Mouse (Mus musculus) kidney, postnatal 14 days (tissue): ENCODE measurements around the gene Ddr2.
"Not testable (repeated sequence)": the region's sequence is repeated elsewhere in the genome, so short reads cannot be mapped to it uniquely, and the experiment has no call there.

Experiments
- DNase-seq: peaks from one replicate; pipeline ENCODE4 v3.0.0; 2022; ENCODE audit warnings: mixed read lengths

The Ddr2 gene

DNA sequence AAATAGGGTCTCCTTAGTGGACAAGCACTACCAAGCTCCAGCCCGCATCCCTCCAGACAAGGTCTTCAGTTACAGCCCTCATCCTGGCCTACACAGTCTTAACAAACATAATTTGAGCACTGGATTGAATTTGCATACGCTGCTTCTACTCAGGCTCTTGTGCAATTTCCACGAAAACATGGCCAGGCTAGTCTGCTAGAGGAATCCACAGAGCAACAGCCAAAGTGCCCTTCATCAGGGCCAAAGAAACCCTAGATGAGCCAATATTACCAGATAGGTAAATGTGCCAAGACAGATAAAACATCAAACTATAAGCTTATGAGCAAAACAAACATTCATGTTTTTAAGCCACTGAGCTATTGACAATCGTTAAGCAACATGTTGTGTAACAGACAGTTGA is 75.6 kb downstream of the Ddr2 start:
- DNase-seq, result no peak

DNA sequence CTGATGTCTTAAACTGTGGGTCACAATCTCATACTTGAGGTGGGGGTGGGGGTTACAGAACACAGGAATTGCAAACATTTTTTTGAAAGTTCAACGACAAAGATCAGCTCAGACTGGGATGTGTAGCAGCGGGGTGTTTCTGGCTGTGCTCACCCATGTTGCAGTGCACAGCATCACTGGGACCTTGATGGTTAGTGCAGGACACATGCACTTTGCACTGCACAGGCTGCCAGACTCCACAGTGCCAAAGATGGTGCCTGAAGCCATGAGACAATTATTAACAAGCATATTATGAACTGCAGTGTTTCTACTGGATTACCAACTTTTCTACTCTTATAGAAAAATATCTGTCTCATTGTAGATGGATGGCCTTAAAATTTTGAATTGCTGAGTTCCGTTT is 78.9 kb downstream of the Ddr2 start:
- DNase-seq, result no peak

DNA sequence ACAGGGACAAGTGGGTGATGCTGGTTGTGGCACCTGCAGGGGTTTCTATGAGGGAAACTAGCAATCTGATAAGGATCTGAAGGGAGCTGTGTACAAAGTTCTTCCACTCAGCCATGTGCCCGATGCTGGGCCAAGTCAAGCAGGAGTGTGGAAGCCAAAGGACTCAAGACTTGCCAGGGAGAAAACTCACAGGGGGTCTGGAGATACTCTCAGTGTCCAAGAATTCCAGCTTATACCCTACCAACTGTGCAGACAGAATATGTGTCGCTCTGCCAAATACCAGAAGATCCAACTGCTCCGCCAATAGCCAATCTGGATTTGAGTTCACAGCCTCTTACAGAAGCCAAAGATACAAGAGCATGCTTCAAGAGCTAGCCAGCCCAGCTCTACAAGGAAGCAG is 95.8 kb downstream of the Ddr2 start:
- DNase-seq, result no peak

DNA sequence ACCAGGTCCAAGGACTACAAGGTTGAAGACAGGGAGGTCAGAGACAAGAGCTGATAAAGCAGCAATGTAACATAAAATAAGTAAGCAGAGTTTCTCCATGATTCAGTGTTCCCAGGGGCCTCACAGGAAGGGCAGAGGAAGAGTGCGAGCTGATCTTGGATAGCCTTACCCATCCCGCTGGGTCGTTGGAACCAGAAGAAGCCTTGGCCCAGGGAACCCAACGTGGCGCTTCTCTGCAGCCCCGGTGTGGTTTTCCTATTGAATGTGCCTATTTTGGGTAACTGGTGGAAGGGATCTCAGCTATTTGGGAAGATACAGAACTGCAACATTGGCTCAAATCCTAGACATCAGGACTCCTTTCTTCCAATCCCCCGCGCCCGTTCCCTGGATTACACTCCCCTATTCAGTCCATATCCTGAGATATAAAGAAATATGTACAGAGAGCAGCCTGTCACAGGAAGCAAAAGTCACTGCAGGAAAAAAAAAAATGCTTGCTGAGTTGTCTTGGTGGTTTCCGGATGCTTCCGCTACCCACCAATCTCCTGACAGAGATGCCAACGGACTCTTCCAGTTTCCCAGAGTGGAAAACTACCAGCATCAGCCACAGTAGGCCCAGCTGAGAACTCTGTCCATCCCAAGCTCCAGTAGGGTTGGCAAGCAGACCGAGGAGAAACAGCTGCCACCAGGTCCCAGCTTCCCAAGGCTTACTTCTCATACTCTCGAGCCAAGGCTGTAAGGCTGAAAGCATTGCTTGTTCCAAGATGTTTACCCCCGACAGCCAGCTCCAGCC is 99.7 kb downstream of the Ddr2 start:
- DNase-seq, result peak; percentile 65

DNA sequence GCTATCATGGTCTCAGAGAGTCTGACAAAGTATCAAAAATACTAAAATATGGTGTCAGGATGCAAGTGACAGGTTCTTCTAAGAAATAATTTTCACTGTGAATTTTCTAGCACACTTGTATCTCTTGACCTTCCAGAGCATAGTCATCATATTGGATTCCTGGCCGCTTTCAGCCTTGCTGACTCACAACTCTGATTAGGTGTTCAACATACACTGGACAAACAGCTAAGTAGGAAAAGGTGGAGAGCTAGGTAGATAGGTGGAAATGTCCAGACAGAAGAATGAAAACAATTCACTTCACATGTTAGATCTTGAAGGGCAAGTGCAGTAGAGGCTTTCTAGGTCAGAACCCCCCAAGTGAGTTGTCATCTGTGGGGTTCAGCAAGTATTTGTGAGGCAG is 101.3 kb downstream of the Ddr2 start:
- no peak for DNase-seq

DNA sequence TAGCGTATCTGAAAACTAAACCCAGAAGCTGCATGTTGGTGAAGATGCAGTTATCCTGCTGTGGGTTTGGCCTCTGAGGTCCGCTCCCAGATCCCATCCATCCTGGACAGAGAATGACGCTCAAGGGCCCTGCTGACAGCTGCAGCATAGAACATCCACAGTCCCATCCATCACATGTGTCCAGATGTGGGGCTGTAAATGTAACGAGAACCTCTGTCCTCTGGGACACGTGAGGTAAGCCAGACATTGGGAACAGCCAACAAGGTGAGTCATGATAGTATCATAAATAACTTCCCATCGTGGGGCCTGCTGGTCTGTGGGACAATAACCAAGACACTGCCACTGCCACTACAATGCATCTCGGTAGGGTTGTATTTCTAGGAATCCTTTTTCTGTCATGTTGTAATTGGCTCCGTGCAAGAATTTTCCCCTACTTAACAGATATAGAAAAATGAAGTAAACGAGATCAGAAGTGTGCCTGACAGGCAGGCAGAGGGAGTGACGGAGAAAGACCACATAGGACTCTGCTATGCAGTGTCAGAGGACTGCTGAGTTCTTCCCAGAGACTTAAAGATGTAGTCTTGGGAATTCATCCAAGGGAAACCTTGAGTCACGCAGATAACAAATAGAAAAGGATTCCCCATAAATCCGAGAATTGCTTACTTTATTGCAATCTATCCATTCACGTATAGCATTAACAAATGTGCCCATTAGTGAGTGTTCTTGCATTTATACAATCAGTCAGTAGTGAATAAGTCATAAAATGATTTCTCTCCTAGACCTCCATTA is 101.9 kb downstream of the Ddr2 start:
- DNase-seq, result no peak

DNA sequence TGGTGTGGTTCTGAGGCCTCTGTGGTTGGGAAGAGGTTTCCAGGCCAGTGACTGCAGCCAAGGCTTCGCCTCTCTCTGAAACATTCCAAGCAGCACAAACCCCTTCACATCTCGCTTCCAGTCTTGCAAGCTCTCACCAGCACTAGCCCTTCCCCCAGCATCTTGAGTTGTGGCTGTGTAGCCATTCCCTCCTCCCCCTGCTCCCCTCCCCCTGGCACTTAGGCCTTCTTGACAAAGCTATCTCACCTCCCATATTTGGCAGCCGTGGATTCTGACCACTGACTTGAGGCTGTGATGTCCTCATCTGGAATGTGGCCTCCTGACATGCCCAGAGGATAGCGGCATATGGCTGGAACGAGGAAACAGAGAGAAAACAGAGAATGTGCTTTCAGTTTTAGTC is 104.0 kb downstream of the Ddr2 start:
- DNase-seq, result peak; percentile 55

DNA sequence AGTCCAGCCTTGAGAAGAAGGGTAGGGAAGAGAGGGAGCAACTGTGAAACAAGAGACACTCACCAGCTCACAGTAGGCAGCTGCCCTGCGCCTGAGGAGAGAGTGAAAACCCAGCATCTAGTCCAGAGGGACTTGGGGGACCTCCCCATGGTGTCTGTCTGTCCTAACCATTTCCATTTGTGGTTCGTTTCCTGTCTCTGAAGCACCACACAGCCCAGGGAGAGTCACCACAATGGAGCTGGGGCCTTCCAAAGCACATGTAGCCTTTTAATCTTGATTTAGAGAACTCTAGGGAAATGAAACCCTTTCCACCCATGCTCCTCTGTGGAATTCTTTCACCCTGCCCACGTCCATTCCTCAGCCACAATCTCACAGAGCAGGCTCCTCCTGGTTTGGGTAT is 105.3 kb downstream of the Ddr2 start:
- DNase-seq, result no peak

DNA sequence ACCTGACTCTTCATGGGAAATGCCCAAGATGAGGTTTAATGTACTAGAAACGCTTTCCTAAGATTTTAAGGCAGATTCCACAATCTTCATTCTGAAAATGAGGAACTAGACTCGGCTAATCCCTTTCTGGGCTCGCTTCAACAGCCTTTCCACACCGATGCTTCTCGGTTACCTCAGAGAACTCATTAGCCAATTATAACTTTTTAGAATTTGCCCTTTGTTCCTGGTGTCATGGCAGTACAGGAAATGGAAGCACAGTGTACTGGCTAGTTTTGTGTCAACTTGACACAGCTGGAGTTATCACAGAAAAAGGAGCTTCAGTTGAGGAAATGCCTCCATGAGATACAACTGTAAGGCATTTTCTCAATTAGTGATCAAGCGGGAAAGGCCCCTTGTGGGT is 116.7 kb downstream of the Ddr2 start:
- DNase-seq, result not testable (repeated sequence)

DNA sequence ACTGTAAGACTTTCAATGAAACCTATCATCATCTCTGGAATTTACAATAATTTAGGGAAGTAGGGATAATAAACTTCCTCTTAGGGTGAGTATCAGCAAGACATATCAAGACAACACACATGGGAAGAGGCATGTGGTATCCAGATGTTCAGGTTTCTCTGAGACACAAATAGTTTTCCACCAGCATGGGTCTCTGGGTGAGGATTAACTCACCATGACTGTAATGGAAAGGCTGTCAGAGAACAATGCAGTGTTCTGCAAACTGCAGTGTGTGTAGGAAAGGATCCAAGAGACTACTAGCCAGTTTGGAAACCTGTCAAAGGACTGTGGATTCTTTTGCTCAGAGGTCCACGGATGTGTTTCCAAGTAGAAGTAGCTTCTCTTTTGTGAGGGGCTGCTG is 124.4 kb downstream of the Ddr2 start:
- no peak for DNase-seq

DNA sequence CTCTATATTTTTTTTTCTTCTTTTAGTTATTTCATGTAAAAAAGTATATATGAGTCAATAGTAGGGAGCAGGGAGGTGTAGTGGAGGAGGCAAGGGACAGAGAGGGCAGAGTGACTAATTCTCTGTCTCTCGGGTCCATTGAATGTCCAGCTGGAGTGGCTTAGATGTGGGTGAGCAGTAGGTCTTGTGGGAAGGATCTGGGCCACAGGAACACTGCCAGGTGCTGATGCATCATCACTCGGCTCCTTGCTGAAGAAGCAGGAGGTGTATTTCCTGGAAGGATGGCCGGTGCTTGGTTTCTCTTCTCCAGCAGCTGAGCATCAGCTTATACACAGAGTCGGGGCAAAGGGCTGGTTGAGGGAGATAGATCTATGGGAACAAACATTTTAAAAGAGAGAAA is 132.9 kb downstream of the Ddr2 start:
- DNase-seq, result no peak

DNA sequence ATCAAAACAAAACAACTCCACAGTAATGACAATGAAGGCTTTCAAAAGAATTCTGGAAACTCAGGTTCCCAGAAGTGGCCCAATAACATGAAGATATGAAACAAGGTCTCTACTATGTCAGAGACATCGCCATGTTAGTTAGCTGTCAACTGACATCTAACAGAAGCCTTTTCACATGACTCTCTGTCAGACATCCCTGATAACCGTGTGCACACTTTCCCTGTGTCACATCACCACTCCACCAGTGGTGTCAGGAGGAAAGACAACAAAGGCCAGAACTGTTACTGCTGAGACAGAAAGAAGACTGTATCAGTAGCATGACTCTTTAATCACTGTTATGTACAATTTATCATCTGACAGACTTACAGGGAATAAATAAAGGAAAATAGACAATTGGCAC is 138.6 kb downstream of the Ddr2 start:
- DNase-seq, result no peak

DNA sequence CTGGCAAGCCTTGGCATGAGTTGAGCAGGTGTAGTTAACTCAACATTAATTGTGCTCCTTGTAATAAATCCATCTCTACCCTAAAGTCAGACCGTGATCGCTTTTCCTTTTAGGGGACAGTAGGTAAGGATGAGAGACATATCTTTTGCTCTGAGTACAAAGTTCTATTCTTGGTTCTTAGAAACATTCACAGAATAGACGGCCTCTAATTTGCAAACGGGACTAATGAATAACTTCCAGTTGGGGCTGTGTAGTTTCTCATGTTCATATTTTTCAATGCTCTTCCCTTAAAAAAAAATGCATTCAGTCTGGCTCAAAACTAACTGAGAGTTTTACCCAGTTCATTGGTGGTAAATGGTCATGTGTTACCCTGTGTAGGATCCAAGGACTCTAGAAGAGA is 139.6 kb downstream of the Ddr2 start:
- no peak for DNase-seq

DNA sequence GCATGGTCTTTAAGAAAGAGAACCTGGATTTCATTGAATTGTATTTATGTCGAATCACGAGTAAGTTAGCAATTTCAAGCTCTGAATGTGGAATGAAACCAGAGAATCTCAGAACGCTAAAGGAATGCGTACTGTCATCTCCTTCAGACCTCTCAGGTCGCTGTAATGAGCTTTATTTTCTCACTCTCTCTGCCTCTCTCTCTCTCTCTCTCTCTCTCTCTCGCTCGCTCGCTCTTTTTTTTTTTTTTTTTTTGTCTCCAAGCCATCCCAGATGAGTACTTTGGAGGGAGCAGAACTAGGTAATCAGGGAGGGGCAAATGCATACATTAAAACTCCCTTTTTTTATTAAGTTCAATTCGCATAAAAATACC is 141.1 kb downstream of the Ddr2 start:
- no peak for DNase-seq

DNA sequence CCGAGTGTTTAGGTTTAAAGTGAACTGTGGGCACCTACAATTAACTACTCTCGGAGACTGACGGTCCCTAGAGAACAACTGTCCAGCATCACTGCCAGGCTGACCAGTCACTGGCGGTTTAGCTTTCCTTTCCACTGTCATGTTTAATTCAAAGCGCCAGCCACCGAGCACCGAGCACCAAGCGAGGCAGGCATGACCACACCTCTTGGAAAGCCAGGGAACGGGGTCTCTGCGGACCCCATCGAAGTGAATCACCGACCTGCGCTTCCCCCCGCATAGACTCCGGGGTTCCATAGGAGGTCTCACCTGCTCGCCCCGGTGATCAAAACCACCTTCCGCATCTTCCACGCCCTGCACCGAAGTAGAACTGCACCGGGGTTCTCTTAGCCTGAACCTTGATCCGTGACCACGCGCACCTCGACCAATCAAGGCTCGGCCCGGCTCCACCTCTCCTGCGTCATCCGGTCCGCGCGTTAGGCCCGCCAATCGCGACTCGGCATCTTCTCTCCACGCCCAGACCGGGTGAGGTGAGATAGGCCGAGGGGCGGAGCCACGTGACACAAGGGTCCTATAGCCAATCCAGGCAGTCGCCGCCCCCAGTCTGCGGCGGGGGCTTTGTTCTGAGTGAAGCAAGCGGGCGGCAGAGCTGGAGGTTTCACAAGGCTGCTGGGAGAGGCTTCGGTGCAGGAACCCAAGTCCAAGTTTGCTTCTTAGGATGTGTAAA is 141.6 kb downstream of the Ddr2 start, which contains the start of gene Hsd17b7:
Gene Hsd17b7 (minus strand): TSS at position 450 of the 724 bp plus-strand sequence.
- DNase-seq, result peak; percentile 99

DNA sequence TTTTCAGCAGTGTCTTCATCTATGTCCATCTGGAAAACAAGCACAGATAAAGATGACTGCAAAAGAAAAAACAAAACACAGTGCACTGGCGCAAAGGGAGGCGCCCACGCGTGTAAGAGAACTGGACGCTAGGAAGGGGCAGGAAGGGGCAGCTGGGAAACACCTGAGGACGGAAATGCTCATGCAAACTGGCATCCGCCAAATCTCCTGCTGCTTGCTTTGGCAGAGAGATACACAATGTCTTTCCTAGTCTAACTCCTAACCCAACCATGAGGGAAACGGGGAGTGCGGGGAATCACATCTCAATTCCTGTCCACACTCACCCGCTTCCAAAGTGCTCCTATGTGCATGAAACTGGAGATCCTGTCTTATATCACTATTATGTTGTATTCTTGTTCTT is 157.5 kb downstream of the Ddr2 start:
- DNase-seq, result no peak

DNA sequence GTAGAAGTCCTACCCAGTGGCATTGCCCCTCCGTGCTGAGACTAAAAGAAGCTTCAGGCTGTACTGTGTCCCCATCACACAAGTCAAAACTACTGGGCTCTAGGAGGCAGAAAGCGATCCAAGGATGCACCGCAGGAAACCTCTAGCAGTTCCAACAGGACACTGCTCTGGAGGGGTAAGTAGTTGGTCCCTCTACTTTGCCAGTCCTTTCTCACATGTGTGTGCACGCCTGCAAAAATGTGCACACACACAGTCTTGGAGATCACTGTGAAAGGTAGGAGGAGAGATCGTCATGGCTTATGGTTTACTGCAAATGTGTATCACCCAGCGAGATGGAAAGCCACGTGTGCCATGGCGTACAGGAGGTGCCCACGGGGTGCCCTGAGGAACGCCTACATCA is 157.9 kb downstream of the Ddr2 start:
- no peak for DNase-seq

DNA sequence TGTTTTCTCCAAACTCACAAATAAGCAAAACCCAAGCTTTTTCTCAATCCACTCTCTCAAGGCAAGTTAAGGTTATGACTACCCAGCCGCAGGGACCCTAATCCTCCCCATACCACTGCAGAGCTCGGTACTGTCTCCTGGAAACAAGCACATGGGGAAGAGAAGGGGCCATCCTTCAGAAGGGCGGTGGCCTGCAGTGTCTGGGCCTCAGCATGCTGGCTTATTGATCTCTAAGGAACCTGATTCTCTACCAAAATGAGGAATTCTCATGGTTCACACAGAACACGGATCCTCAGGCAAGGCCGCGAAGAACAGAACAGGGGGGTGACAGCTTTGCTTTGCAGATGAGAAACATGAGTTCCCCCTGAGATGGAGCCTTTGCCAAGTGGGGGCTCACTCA is 159.0 kb downstream of the Ddr2 start:
- DNase-seq, result no peak

DNA sequence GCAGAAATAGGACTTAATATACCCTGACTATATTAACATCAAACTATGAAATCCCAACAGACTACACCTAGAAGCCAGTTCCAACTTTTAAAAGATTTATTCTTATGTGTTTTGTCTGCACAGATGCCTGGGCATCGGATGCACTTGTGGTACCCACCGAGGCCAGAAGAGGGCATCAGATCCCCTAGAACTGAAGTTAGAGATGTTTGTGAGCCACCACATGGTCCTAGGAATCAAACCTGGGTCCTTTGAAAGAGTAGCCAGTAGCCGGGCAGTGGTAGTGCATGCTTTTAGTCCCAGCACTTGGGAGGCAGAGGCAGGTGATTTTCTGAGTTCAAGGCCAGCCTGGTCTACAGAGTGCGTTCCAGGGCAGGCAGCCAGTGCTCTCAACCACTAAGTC is 159.9 kb downstream of the Ddr2 start:
- no peak for DNase-seq

DNA sequence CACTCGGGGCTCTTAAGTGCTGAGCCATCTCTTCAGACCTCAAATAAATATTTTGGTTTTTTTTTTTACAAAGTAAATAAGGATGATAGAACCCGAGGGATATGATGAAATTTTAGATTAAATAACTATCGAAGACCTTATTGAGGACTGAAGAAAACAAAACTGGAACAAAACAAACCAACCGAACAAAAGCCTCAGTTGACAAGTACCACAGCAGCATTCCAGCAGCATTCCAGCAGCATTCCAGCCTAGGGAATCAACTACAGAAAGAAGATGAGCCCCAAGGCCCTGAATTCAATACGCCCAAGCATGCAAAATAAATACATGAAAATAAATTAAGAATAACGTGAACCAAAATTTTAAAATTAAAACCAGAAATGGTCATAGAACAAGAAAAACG is 160.6 kb downstream of the Ddr2 start:
- DNase-seq, result no peak

DNA sequence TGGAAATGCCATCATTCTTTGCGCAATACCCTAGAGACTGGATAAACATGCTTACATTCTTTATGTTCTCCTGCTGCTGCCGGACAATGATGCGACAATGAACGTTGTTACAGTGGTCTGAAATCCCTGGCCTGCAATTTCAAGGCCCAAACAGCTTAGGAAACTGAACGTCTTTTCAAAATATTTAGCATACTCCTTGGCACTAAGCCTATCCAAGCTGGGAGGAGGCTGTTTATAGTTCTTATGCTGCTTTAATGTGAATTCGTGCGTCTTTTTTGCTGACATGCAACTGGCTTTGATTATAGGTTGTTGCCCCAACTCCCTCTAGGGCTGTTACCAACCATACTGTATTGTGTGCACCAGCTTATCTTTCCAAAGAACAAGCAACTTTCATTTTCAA is 161.7 kb downstream of the Ddr2 start:
- no peak for DNase-seq

DNA sequence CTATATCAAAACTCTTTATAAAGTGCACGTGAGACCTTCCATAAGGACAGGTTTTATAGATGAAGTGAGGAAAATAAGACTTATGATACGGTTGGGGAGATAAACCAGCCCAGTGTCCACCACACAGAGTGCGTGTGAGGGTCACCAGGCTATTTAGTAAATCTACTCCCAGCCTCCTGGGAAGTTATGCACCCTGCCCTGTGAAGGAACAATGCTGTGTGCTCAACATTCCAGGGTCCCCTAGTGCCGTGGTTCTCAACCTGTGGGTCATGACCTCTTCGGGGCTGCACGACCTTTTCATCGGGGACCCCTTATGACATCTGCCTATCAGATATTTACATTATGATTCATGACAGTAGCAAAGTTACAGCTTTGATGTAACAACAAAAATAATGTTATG is 162.3 kb downstream of the Ddr2 start:
- no peak for DNase-seq

DNA sequence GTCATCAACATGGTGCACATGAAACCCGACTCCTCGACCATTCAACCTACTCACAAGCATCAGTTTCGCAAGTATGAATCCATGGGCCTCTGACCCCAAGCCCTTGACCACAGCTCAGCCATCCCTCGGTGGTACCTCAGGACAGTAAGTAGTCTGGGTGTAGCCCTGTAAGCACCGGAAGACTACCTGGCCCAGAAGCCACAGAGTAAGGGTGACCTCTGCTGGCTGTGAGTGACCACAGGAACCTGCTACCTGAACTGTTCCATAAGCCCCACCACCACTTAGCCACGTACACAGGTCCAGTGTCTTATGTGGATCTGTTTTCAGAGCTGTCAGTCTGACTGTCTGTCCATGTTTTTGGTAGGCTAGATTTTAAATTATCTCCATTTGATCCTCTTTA is 162.9 kb downstream of the Ddr2 start:
- DNase-seq, result no peak

DNA sequence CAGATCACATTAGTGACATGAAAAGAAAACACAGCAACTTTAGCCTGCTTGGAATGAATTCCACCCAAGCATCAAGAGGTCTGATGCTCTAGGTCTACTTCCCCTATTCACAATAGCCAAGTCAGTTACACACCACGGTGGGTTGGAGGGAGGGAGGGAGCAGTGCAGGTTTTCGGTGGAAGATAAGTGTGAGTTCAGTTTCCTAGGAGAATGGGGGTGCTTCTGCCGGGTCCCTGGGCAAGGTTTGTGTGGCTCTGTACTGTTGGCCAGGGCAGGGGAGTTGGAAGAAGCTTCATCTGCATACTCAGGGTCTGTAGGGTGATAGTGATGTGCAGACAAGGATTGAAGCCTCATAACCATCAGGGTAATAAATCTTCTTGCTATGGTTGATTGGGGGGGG is 164.6 kb downstream of the Ddr2 start:
- DNase-seq, result no peak
